Mouse (Mus musculus): Measurements from ENCODE around the gene Lhfpl2. TPM values are rescaled to one million over a fixed set of nuclear protein-coding genes. Genes with fewer than 3 reads are reported as not detected.

The Lhfpl2 gene
- total RNA-seq, 4 experiments from 2014 or later: 1.0 to 4.9 (median 2.2) TPM

DNA sequence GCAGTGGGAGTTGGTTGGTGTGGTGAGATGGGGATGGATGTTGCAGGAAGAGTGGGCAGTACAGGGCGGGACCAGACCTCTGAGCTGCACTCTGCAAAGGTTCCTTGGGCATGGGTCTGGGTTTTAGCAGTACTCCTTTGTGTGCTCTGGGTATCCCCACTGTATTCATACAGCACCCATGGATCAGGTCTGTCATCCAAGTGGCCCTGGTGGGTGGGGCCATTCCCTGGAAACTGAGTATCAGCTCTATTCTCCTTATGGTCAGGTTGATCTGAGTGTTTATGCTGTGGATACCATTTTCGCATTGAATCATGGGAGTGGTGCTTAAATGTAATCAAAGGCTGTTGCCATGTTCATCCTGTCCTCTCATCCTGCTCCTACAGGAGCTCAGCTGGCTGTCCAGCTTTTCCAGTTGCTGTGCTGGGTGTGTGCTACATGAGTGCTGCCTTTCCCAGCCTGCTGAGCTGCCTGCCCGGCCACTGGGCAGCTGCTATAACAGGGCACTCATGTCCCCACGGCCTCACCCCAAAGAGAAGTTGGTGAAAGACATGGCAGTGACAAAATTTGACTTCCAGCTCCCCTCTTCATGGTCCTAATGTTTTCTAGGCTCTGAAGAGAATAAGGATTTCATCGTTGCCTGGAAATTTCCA lies 9.2 kb downstream of the Lhfpl2 start:
- no peak for DNase-seq (ENCODE audit: low spot score in 2 of 2)

DNA sequence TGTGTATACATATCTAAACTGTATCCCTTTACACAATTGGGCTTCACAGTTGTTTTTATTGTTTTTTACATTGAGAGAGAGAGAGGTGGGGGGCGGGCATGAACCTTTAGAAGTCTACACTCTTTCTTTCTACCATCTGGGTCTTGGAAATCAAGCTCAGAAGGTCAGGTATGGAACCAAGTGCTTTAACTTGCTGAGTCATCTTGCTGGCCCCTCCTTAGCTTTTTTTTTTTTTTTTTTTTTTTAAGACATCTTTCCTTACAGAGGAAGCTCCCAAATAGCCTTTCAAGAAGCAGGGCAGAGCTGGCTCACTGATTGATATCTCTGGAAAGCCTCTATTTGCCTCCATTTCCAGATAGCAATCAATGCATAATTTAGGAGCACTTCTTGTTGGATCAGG lies 10.7 kb downstream of the Lhfpl2 start:
- DNase-seq (ENCODE audit: low spot score in 2 of 2): no peak

DNA sequence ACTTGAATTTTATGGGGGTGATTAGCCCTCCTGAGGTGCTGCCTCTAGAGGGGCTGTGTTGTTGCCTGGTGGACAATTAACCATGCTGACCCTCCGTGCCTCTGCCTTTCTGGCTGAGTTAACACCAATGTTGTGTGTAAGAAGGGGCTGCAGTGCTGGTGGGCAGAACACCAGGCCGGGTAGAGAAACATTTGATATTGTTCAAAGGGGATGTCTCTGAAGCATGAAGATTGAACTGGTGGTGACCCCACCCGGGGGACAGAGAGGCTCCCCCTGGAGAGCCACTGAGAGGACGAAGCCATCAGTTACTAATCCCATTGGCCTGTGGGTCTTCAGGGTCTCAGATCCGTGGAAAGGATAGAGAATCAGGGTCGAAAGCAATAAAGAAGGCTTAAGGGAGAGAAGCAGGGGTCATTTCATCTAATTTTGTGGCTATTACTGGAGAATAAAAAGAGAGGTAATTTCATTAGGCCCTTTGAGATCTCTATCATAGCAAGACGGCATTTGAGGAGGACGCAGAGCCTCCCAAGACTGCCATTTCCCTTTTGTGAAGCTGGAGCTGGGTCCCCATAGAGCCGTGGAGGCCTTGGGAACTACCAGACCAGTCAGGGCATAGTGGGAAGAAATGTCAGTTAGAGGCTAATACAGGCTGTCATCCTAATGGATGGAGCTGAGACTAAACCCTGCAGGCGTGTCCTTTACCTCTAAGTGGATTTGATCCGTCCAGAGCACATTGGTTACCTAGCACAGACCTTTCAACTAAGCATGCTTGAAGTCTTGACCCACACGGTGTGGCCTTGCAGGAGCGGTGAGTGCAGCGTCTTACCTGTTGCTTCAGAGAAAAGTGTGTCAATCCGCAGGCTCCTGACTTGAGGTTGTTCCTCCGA lies 12.1 kb downstream of the Lhfpl2 start:
- DNase-seq (ENCODE audit: low spot score in 2 of 2): no peak

DNA sequence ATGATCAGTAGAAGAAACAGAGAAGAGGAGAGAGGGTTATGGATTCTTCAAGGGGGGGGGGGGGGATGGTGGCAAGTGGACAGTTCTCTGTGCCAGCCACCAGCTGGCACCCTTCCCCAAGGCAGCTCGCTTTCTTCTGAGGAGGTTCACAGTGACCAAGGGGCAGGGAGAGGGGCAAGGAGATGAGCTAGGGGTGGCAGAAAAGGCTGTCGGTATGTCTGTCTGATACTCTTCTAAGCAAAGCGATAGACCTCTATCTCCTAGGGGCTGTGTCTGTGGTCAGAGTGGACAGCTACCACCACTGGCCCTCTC lies 12.7 kb downstream of the Lhfpl2 start:
- no peak for DNase-seq (ENCODE audit: low spot score in 2 of 2)

DNA sequence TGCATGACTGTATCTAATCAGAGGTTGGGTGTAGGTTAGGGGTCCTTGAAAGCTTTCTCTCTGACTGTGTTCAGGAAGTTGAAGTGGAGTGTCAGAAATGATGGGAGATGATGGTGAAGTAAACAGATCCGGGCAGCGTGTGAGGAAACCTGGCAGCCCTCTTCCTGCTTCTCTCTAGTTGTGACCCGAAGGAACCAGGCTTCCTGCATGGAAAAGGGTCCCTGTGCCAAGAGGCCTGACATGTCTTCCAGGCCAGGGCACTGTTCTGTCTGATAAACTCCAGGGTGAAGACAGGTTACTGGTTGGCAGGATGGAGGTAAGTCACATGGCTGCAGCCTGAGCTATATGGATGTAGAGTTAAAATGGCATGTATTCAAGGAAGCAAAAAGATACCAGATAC lies 13.3 kb downstream of the Lhfpl2 start:
- no peak for DNase-seq (ENCODE audit: low spot score in 2 of 2)

DNA sequence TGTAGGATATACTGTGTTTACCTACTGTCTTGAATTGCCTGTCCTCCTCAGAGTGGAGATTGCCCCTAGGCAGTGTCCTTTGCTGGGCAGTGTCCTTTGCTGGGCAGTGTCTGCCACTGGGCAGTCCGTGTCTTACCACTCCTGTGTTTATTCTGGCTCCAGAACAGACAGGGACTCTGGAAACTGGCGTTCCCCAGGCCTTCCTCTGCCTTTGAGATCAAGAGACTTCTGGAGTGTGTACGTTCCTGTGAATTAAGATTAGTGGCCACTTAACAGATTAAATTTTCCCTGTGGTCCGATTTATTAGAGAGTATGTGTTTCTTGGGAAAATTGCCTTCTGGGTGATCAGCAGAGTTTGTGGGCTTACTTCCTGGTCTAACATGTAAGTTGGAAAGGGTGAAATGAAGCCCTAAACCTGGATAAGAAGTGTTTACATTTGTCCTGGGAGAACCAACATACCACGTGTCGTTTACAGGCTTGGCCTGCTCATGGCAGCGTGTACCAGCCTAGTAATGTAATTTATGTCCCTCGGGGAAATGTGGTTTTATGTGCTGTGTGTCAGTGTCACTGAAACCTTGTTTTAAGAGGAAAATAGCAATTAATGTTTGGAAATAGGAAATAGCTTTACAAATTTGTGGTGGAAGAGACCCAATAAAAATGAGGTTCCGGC lies 15.6 kb downstream of the Lhfpl2 start:
- no peak for DNase-seq (ENCODE audit: low spot score in 2 of 2)

DNA sequence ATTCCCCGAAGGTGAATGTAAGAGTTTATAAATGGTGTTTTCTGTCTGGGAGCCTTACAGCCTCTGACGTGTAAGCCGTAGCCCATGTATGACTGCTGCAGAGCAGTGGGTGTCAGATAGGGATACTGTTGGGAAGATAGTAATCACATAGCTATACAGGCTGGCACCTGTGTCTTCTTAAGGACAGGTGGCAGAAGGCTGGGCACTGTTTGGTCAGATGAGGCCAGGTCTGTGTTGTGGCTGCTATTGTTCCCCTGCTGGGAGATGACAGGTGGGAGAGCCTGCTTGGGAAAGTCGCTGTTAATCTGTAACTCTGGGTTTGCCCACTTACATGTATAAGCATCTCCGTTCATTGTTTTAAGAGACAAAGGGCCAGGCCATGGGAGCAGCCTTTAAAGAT lies 16.1 kb downstream of the Lhfpl2 start:
- no peak for DNase-seq (ENCODE audit: low spot score in 2 of 2)

DNA sequence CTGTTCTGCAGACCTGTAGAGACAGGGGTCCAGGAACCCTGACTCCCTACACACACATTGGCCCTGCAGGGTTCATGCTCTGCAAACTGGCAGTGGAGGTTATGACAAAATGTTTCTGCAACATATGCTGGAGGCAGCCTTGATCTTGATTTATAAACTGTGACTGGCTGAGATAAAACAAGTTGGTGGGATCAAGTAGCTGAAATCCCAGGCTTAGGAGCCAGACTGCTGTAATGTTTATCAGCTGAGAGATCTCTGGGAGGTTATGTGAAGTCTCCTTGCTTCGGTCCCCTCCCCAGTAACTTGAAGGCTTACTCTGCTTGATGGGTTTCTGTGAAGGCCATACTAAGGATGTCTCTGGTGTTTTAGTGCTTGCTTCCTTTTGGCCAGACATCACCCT lies 17.6 kb downstream of the Lhfpl2 start:
- DNase-seq (ENCODE audit: low spot score in 2 of 2): no peak

DNA sequence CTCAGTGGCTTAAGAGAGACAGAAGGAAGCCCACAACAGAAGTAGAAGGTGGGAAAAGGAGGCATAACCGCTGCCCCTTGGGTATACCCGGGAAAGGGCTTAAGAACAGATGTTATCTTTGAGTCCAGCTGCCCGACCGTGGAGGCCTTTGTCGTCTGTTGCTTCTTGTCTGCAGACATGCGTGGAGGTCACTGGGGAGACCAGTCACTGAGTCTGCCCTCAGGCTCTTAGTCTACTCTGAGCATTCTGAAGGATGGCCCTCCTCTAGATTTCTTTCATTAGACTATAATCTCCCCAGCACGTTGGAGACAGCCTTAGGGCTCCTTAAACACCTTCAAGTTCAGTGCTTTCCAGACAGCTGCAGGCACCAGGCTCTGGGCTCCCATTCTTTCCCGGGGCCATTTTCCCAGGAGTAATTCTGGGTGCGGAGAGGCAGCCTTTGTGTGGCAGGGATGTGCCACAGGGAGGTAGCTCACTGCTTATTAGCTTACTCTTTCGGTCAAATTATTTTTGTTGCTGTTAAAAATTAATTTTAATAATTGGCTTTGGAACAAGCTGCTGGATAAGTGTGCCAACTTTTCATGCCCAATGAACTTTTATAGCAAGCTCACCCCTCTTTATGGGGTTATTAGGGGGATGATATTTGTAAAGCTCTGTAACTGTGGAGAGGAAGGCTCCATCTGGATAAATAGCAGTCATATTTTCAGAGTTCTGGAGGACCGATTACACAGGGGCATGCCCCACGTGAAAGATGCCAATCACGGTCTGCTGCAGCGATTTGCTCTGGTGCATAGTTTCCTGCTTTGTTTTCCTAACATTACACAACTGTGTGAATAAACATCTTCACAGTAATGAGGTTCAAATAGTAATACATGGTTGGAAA lies 19.8 kb downstream of the Lhfpl2 start:
- DNase-seq (ENCODE audit: low spot score in 2 of 2): no peak

DNA sequence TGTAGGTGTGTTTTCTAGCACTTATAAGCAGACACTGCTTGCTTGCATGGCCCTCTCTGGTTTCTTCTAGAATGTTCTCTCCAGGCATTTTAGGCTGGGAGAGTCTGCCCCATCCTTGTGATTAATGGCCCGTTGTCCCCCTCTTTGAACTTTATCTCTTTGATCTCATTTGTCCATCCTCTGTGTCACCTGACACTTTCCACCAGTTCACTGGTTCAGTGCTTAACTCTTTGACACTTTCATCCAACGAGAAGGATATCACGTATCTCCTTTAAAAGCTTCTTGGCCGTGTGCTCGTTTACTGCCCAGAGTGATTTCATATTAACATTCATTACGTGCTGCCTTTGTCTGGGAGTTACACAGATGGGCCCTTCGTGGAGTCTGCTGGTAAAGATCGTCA lies 25.6 kb downstream of the Lhfpl2 start:
- DNase-seq (ENCODE audit: low spot score in 2 of 2): no peak

DNA sequence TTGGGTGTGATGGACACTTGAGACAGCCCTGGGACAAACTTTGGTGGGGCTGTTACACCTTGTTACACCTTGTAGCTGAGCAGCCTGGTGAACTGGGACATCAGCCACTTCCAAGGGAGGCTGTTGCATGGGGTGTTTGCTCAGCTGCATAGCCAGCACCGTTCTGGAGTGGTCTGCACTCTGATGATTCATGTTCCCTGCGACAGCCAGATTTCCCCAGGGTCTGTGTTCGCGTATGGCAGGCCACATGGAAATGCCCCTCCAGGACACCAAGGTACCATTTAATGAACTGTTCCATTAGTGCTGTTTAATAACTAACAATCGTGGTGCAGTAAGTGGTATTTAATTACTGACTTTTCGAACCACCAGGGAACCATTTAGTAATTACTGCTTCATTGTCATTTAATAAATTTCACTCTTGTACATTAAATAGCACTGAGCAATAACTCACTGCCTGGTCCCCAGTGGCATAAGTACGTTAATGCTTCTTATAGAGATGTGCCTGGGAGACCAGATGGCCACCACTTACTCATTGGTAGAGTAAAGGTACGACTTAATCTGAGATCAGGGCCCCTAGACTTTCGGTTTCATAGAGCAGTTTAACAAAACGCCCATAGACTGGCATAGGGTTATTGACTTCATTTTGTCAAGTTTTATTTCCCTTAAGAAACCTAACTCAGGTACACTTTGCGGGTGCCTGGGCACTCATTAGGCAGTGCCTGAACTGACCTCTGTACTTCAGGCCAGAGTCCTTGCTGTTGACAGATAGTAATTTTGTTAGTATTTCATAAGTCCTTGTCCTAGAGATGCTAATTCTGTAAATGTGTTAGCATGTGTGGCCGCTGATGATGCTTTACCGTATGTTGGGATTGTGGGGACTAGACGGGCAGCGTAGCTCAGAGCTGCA lies 26.9 kb downstream of the Lhfpl2 start:
- DNase-seq (ENCODE audit: low spot score in 2 of 2): no peak

DNA sequence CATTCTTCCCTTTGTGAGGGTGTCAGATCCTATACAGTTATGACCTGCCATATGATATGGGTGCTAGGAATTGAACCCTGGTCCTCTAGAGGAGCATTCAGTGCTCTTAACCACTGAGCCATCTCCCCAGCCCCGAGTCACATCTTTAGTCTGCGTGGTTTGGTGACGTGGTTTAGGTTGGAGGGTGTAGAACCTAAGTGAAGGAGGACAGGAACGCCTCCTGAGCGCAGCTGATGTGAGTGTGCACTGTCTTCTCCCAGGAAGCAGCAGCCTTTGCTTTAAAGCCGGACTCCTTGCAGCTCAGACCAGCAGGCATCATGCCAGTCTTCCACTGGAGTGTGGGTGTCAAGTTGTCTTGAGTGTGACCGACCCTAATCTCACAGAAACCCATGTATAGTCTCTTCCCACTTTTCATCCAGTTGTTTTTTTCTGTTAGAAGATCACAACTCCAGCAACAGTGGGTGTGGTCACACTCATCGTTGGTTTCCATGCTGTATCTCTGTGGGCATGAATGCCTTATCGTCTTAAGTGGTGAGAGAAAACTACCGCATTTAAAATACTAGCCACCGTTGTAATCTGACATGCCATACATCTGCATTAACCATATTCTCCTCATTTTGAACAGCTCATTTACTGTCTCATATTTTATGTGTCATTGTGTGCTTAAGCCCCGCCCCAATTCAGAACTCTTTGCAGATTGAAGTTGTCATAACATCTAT lies 28.7 kb downstream of the Lhfpl2 start:
- DNase-seq (ENCODE audit: low spot score in 2 of 2): no peak

DNA sequence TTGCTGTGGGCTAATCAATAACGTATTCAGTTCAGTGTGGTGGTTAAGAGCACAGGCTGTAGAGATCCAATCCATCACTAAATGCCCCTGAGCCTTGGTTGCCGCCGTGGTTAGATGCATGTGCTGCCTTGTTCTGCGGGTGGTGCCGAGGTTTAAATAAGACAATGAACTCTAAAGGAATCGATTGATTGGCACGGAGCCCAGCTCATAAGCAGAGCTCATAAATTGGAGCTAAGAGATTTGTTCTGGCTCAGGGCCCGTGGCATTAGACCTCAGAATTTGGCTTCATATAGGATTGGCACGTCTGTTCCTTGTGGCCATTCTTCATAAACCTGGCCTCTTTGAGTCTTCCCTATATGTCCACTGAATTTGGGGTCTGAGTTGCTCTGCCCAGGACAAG lies 29.5 kb downstream of the Lhfpl2 start:
- no peak for DNase-seq (ENCODE audit: low spot score in 2 of 2)

DNA sequence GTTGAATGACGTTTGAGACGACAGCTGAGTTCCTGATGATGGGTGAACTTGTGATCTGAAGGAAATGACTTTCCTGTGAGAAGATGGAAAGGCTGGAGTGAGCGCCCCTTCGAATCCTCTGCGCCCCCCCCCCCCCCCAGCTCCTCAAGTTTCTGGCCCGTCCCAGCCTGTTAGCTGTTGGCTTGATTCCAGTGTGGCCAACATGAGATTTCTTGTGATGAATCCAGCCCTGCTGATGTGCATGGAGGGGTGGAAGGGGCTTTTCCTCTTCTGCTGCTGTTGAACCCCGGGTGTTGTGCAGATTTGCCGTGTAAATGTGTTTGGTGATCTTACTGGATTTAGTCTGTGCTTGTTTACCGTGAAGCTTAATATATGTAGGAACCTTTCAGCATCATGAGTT lies 31.2 kb downstream of the Lhfpl2 start:
- no peak for DNase-seq (ENCODE audit: low spot score in 2 of 2)

DNA sequence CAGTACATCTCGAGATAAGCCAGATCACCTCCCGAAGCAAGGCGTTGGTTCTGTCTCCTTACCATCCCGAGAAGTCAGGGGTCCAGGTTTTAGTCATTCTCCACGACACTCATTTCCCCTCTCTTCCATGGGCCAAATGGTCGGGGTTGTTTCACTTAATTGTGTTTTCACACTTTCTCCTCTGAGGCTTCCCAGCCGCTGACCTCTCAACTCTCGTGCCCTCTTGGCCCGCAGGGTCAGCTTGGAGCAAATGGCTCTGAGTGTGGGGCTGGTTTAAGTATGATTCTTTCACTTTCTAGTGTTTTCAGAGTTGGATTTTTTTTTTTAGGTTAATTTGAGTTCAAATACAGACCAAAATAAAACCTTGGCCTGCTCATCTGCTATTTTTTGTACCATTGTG lies 31.7 kb downstream of the Lhfpl2 start:
- DNase-seq (ENCODE audit: low spot score in 2 of 2): no peak

DNA sequence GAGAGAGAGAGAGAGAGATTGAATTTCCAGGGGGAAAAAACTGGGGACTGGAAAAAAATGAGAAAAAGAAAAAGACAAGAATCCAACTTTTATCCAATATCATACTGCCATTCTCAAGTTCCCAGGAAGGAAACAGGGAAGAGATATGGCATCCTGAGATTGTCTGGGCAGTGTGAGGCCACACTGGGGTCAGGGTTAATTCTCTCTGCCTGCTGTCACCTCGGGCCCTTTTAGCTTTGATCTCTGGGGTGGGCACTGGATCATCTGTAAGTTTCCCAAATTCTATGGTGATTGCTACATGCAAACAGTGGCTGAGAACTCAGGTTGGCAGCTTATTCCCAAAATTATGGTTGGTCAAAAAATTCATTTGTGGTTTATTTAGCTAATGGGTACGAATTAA lies 33.8 kb downstream of the Lhfpl2 start:
- no peak for DNase-seq (ENCODE audit: low spot score in 2 of 2)

DNA sequence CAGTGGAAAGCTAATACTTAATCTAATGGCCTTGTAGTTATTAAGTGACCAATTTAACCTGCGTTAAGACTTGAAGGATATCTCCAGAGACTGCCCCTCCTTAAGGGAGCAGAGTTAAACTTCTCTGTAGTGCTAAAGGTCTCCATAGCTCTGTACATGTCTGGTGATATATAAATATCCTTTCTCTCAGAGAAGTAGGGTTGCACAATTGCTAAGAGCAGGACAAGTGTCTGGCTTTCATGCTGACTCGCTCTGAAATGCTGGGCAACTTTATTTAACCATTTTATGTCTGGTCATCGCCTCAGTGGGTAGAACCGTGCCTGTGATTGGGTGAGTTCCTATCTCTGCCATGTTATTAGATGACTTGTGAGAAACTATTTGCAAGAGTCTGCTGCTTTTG lies 36.6 kb downstream of the Lhfpl2 start:
- DNase-seq (ENCODE audit: low spot score in 2 of 2): no peak

DNA sequence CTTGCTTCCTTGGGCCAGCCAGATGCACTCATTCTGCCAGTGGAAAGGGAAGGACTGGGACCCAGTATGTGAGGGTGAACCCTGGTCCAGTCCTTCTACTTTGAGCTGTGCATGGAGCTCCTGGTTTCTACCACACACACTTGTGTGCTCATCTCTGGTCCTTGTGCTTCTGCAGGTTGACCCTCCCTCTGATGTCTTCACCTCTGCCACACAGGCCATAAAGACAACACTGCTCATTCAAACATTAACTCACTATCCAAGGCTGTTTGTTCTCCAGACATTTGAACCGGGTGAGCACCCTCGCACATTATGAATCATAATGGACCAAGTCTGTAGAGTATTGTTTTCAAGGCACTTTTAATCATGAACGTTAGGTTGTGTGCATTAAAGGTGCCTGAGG lies 37.0 kb downstream of the Lhfpl2 start:
- no peak for DNase-seq (ENCODE audit: low spot score in 2 of 2)

DNA sequence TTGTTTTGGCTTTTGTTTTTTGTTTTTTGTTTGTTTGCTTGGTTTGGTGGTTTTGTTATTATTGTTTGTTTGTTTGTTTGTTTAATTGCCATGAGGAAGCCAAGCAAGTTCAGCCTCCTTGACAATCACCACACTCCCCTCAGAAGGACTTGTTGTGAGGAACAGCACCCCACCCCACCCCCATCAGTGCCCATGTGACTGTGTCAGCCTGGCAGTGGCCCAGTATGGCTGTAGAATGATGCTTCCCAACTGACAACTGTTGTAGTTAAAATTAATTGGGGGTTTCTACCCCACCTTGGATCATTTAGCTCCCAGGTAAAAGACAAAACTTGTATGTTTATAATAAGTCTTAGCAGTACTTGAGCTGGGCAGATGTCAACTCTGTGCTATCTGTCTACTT lies 37.6 kb downstream of the Lhfpl2 start:
- DNase-seq (ENCODE audit: low spot score in 2 of 2): no peak

DNA sequence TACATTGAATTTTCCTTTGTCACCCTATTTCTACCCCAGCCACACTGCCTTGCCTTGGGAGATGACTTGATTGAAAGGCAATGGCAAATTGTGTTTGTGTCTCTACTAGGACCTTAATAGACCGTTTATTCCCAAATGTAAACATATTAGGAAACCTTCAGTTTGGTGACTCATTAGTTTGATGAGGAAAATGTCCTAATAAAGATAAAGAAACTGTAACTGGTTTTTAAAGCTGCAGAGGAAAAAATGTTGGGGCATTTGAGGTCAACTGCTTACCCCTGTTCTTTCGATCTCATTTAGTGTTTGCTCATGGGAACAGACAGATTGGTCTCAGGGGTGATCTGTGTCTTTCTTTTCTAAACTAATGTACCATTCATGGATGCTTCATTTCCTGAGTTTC lies 40.1 kb downstream of the Lhfpl2 start:
- DNase-seq (ENCODE audit: low spot score in 2 of 2): no peak
